Mouse (Mus musculus) embryo, embryonic 11.5 days (tissue): ENCODE measurements around the gene Cgref1.

Source experiments
- DNase-seq: peaks from one replicate; pipeline ENCODE4 v3.0.0-alpha.2; 2012; ENCODE audit warnings: low read depth, low spot score

Cgref1 gene

DNA sequence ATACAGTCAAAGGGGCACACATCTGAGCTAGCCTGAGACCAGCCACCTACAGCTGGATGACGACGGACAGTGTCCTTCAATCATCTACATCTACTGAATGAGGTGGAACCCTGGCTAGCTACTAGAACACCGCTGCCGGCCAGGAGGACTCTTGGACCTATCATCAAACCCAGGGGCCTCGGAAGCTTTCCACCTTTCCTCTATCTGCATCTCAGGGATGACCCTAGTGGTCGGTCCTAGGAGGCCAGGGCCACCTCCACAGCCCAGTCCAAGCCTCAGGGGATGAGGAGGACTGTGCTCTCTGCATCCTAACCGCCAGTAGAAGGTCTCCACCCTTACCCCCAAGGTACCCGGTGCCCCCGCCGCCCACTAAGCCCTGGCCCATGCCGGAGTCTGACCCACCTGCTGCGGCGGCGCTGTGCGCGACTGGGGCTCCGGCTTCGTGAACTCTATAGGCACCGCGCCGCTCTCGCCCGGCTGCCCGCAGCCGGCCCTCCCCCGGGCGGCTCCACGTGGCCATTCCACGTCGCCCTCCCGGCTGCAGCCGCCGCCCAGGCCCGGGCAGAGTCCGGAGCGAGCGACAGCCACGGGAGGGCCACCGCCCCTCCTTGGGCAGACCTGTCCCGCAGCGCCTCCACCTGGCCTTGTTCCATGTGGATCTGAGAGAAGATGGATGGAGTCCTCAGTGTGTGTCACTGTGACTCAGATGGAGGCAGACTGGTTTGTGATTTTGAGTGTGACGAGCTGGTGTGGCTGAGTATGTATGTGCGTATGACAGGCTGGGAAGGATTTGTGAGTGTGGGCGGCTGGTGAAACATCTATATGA, at the start of gene Cgref1:
Gene Cgref1 (minus strand): TSS at position 636 of the 826 bp plus-strand sequence.
- no peak for DNase-seq

- no peak for DNase-seq
These were observed 48.7 kb upstream of the Cgref1 start for GRCm38 (mm10) chr5:30994074-30994473.

DNA sequence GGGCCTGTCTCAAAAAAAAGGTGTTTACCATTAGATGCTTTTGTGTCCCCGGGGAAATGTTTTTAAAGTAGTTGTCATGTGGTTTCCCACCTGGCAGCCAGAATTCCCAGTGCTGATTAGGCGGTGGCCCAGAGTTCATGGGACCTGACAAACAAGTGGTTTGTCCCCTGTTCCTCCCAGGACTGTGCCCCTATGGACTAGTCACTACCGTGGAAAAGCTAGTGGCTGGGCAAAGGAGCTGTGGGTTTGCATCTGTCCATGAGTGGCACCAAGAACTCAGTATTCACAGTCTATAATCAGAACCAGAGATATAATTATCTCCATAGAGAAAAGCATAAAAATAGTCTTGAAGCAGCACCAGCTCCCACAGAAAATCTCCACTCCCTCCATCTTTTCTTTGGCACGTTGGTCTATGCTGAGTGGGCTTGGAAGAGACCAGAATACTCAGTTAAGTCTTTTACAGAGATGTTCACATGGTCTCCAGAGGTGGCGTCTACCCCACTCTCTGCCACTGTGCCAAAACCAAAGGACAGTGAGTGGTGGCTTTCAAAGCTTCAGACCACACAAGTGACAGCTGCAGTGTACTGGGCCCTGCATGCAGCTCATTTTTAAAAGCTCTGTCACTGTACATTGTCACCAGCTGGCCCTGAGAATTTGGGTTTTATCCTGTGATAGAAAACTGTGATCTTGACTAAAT, 47.7 kb upstream of the Cgref1 start:
- DNase-seq: no peak

DNA sequence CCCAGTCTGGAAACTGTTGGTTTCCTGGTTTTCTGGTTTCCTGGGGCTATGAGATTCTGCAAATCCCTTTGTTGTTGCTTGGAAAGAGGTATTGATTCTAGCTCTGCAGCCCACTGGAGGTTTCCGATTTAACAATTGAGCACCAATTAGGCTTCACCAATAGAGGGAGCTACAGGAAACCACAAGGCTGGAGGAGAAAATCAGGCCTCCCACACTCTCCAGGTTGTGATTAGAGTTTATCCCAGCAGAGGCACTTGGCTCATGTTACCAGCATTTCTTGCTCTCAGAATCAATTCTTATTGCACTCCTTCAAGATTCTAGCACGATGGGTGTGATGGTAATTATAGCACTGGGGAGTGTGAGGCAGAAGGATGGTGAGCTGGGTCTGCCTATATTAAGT, 37.0 kb upstream of the Cgref1 start:
- DNase-seq: no peak

DNA sequence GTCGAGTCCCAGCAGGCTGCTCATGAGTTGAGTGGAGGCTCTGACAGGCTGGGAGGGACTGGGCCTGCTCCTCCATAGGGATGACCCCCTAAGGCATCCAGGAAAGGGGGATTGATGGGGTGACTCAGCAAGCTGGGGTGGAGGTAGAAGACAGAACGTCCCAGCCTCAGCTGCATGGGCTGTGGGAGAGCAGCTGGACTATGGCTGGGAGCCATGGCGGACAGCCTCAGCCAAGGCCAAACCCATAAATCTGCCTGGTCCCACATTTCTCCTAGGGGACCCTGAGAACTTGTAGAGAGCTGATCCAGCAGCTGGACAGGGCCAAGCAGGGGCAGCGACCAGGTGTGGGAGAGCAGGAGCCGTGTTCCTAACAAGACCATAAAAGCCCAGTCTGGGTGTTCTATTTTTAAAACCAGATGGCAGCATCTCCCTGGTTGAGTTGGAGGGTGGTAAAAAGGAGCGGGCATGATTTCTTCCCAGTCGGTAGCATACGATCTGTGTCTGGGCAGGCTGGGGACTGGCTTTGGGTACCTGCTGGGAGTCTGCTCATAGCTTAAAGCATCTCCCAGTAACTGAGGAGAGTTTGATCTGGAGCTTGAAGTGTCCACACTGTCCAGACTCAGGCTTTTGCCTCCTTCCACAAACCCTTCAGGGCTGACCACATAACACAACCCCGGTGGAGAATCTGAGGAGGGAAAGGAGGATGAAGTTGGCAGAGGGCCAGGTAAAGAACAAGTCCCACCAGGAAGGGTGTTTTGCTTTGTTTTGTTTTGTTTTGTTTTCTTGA, 29.7 kb upstream of the Cgref1 start:
- no peak for DNase-seq

DNA sequence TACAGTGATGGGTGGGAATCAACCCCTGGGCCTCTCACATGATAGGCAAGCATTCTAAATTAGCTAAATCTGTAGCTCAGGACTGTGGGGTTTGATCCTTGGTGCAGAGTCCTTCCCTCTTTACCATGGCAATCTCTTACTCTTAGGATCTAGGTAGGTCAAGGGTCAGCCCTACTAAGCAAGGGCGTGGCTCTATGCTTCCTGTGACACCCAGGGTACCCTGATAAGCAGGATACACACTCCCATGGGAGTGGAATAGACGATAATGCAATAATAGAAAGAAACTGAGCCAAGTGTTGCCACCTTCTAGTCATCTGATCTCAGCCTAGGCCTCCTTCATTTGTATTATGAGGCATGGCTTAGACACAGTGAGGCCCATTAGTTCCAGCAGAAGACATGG, 24.0 kb upstream of the Cgref1 start:
- DNase-seq: no peak

DNA sequence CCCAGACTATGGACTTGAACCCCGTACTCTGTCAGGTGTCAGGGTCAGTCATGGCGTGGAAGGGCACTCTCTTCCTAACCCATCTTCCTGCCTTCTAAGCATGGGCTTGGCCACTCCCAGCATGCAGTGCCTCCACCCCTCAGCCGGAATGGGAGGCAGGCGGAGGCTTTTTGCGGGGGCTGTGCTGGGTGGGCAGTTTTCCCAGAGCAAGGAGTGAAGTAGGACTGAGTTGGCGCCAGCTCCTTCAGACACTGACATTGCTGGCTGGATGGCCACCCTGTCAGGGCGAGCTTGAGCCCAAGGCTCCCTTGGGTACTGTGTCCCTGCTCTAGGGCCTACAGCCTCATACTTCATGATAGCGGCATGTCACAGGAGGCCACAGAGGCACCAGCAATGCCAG, 23.0 kb upstream of the Cgref1 start, which contains the start of gene Tcf23:
Gene Tcf23 (plus strand): TSS at position 247 of the 400 bp plus-strand sequence.
- DNase-seq: no peak

DNA sequence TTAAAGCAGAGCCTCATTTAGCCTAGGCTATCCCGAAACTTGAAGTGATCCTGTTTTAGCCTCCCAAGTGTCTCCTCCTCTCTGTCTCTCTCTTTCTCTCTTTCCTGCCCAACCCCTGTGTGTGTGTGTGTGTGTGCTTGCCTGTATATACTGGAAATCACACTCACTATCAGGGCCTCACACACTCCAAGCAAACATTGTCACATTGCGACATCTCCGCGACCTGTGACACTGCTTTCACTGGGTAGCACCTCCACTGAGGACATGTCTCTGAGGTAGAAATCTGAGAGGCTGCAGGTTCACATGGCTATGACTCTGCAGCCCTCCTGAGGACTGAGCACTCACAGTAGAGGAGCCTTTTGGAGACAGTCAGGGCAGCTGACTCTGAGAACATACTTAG, 20.8 kb upstream of the Cgref1 start:
- DNase-seq: no peak

DNA sequence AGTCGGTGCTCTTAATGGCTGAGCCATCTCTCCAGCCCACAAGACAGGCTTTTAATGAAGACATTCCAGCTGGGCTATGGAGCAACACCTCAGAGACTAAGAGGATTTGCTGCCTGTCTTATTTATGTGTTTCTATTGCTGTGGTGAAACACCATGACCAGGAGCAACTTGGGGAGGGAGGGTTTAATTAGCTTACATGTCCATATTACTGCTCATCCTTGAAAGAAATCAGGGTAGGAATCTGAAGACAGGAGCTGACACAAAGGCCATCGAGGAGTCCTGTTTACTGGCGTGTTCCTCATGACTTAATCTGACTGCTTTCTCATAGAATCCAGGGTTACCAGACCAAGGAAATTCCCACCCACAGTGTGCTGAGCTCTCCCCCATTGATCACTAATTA, 18.5 kb upstream of the Cgref1 start:
- DNase-seq: no peak

GRCm38 (mm10) chr5:30961545-30962505, 16.4 kb upstream of the Cgref1 start:
- no peak for DNase-seq

- no peak for DNase-seq
These were observed 15.4 kb upstream of the Cgref1 start for GRCm38 (mm10) chr5:30960814-30961213.

GRCm38 (mm10) chr5:30959966-30960501, 14.6 kb upstream of the Cgref1 start, which contains the start of gene Preb:
TSS of gene Preb (minus strand) at chr5:30960361.
- DNase-seq: peak; percentile 99

- DNase-seq: no peak
These were observed 13.9 kb upstream of the Cgref1 start for GRCm38 (mm10) chr5:30959198-30959854.

DNA sequence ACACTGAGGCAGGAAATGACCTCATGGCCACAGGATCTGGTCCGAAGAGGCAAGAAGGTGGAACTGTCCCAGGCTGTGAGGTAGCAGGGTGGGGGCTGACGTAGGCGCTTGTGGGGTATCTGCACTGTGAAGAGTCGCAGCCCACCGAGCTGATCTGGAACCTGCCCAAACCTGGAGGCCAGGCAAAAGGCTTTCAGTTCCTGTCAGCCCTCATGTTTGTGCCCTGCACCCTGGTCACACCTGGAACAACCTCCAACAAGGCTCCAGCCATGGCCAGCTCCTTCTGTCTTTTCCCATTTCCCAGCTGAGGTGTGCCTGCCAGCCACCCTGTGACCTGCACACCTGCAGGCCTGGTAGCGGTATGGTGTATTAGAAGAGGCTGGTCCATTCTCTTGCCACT, 12.5 kb upstream of the Cgref1 start:
- DNase-seq: no peak

GRCm38 (mm10) chr5:30955751-30956150, 10.4 kb upstream of the Cgref1 start:
- DNase-seq: no peak

DNA sequence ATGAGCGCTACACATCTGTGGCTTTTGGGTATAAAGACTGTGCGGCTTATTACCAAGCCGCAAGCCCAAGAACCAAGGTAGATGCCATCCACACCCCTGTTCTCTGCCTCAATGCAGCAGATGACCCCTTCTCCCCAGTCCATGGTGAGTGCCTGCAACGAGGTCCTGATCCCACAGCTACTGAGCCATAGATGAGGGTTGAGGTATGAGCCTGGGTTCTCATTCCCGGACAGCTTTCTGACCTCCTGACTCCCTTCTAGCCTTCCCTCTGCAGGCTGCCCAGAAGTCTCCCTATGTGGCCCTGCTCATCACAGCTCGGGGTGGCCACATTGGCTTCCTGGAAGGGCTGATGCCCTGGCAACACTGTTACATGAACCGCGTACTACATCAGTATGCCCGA, 9.2 kb upstream of the Cgref1 start:
- DNase-seq: no peak

DNA sequence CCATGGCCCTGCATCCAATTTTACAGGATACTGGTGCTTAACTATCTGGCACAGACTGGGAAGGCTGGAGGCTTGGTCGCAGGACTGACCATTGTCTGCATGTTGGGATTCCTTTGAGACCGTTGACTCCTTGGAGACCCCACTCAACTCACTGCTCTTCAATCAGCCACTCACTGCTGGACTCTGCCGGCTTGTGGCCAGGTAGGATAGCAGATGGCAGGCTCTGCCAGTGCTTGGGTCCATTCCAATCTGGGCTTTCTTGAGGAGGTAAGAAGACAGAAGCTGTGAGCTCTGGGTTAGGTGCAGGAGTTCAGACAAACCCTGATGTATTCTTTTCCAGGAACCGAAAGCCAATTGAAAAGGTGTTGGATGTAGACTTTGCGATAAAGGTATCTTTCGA, 8.7 kb upstream of the Cgref1 start:
- DNase-seq: no peak

DNA sequence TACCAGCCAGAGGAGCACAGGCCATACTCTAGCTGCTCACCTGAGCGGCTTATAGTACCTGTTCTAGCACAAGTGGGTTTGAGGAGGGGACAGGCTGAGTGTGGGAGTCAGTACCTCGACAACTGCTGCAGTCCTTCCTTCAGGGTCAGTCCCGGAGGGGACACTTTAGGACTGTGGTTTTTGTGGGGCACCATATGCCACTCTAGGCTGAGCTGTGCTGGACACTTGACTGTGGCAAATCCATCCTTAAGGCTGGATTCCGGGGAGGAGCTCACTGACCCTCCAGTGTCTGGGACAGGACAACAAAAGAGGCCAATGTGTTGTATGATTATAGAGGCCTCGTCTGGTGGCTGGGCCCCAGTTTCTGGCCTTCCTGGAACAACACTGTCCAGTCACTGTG, 7.2 kb upstream of the Cgref1 start:
- no peak for DNase-seq

DNA sequence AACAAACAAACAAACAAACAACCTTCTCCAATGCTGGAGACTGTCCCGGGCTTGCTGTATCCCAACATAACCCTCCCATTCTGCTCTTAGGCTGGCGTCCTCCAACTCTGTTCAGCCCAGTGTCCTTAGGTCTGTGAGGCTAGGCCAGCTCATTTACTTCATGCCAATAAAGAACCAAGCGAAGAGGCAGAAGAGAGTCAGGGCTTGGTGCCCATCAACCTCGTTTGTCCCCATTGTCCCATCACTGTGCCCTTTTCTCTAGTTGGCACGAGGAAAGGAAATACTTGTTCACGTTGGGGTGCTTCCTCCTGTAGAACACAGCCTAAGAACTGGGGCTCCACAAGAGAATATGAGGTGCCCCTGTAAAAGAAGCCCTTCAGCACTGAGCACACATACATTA, 6.3 kb upstream of the Cgref1 start:
- no peak for DNase-seq

- no peak for DNase-seq
These were observed 5.5 kb upstream of the Cgref1 start for GRCm38 (mm10) chr5:30950922-30951321.
